Mouse (Mus musculus) heart, embryonic 15.5 days (tissue): ENCODE results near the gene Slc22a2. TPM values are rescaled to one million over a fixed set of nuclear protein-coding genes. Genes with fewer than 3 reads are reported as not detected.
"Not testable (repeated sequence)": the region's sequence is repeated elsewhere in the genome, so short reads cannot be mapped to it uniquely, and the experiment has no call there.

Experiments used
- ATAC-seq: fragments of 200-750 bp; cut with Nextera tagmentation; replicated peaks from 2 replicates; pipeline ENCODE4 v1.8.0; 2017; ENCODE audit warnings: low read depth, moderate TSS enrichment; ENCODE audit not compliant: insufficient number of reproducible peaks, insufficient read depth, low FRiP score
- H3K27ac ChIP-seq: fragments of 300-500 bp; sonication (generic); 2 replicates; pipeline ENCODE4 v1.5.1; 2015; ENCODE audit warnings: mild to moderate bottlenecking, inconsistent platforms
- H3K27me3 ChIP-seq: fragments of 300-500 bp; sonication (generic); 2 replicates; pipeline ENCODE4 v1.6.1; 2015; ENCODE audit warnings: inconsistent platforms
- H3K36me3 ChIP-seq: fragments of 300-500 bp; sonication (generic); 2 replicates; pipeline ENCODE4 v1.6.1; 2015; ENCODE audit warnings: mild to moderate bottlenecking, inconsistent platforms
- H3K4me1 ChIP-seq: fragments of 300-500 bp; sonication (generic); replicated peaks from 2 replicates; pipeline ENCODE4 v1.6.1; 2015; ENCODE audit warnings: inconsistent platforms
- H3K4me2 ChIP-seq: fragments of 300-500 bp; sonication (generic); 2 replicates; pipeline ENCODE4 v1.6.1; 2015; ENCODE audit warnings: inconsistent platforms, mild to moderate bottlenecking, moderate library complexity
- H3K4me3 ChIP-seq: fragments of 300-500 bp; sonication (generic); 2 replicates; pipeline ENCODE4 v1.5.1; 2015; ENCODE audit warnings: mild to moderate bottlenecking, inconsistent platforms
- H3K9ac ChIP-seq: fragments of 300-500 bp; sonication (generic); 2 replicates; pipeline ENCODE4 v1.6.1; 2015; ENCODE audit warnings: mild to moderate bottlenecking, inconsistent platforms
- H3K9me3 ChIP-seq: fragments of 300-500 bp; sonication (generic); replicated peaks from 2 replicates; pipeline ENCODE4 v1.6.1; 2016; ENCODE audit warnings: inconsistent platforms
- WGBS: fragments of 180-500 bp; shearing (Covaris S2); methylation state at CpG from one replicate; pipeline ENCODE4 v1.1.7; 2015; ENCODE audit warnings: mixed read lengths; 5-methylcytosine and 5-hydroxymethylcytosine counted together
- polyA plus RNA-seq: library from polyadenylated mRNA; unstranded; fragments of >200 nt; fragmentation: Nextera tagmentation; extraction: Ambion mirVana; gene quantifications from 2 replicates; pipeline ENCODE4 v1.2.1, GENCODE M21; 2015

Slc22a2 gene
- not detected in 2 replicates for polyA plus RNA-seq

DNA sequence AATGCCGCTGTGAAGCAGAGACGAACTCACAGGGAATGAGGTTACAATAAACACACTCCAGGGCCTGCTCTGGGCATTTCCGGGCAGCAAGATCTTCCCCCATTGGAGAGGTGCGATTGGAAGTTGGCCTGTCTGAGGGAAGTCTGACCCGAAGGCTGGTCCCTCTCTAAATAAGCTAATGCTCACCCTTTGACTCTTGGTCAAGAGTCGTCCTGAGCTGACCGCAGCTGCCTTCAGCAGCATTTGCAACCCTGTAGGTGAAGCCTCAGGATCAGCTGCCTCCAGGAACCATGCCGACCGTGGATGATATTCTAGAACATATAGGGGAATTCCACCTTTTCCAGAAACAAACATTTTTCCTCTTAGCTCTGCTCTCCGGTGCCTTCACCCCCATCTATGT is at the start of gene Slc22a2:
Gene Slc22a2 (plus strand): TSS at position 142 of the 400 bp plus-strand sequence.
- no peaks in the 10 kb centered on the region for H3K36me3 ChIP-seq
- 67% methylated on average over 10 of the region's 10 CpGs for WGBS
- H3K9me3 ChIP-seq: no peaks in the 10 kb centered on the region
- peaks cover 4% of the 10 kb centered on the region; the same call in 1 of the 2 replicates for H3K4me1 ChIP-seq
- no peak within 1 kb of the TSS for H3K4me2 ChIP-seq
- no peak within 1 kb of the TSS for H3K9ac ChIP-seq
- ATAC-seq: no peak
- no peak within 1 kb of the TSS for H3K27ac ChIP-seq
- no peak within 1 kb of the TSS for H3K4me3 ChIP-seq
- 0 out of 2 replicates have a peak, but pooled peaks cover 8% of the 10 kb centered on the region for H3K27me3 ChIP-seq

- 56% methylated on average over 13 of the region's 13 CpGs for WGBS
- no peak for ATAC-seq
Measured at GRCm38 (mm10) chr17:12534353-12535145, 49.4 kb upstream of the Slc22a2 start.

DNA sequence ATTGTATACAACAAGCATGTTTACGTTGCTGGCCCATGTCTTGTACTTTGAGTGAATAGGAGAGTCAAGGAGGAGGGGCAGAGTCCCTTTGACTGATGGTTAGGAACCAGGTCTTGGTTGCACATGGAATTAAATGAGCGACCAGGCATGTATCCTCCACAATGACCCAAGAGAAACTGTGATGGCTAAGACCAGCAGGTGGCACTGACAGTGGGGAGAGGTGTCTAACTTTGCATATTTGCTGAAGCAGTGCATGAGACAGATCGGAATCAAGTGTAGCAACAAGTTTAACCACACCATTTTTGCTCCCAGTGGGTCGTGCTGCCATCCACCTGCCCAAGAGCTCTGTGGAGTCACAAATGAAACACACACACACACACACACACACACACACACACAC is 21.7 kb upstream of the Slc22a2 start:
- H3K27ac ChIP-seq: no peak overlapping the region
- no peaks in the 10 kb centered on the region for H3K9me3 ChIP-seq
- H3K9ac ChIP-seq: no peak overlapping the region
- no peaks in the 10 kb centered on the region for H3K27me3 ChIP-seq
- no peaks in the 10 kb centered on the region for H3K4me1 ChIP-seq
- no peaks in the 10 kb centered on the region for H3K36me3 ChIP-seq
- H3K4me2 ChIP-seq: no peak overlapping the region
- no peak for ATAC-seq
- 72% methylated on average over 4 of the region's 4 CpGs for WGBS
- no peak overlapping the region for H3K4me3 ChIP-seq

More at GRCm38 (mm10) chr17:12534353-12535145, 49.4 kb upstream of the Slc22a2 start:
- Histone ChIP-seq H3K27me3 (no peaks in the 10 kb centered on the region), H3K9ac (no peak overlapping the region), H3K27ac (no peak overlapping the region), H3K9me3 (no peaks in the 10 kb centered on the region), H3K4me1 (peaks cover 5% of the 10 kb centered on the region; the same call in 1 of the 2 replicates), H3K36me3 (no peaks in the 10 kb centered on the region), H3K4me2 (no peak overlapping the region), H3K4me3 (no peak overlapping the region)

DNA sequence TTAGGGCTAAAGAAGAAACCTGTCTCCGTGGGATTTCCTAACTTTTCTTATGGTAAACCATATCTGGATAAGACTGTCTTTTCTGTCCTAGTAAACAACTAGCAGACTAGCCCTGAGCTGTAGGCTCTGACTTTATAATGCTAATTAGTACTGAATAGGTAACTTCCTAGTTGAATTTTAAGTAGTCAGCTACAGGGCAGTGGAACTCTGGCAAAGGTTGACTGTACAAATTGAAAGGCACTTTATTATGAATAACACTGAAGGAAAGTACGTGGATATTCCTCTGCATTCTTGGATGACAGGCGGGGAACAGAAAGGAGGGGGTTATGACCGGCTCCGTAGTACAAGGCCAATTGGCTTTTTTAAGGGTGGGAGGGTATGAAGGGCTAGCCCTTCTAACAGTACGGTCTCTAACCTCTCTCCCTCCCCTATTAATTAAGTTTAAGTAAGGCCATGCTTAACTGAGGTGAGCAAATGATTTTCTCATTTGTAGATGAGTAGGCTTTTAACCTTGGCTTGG is 19.4 kb upstream of the Slc22a2 start:
- not testable (repeated sequence) for H3K27me3 ChIP-seq, H3K4me3 ChIP-seq, H3K27ac ChIP-seq, H3K9me3 ChIP-seq, H3K4me1 ChIP-seq, ATAC-seq, H3K9ac ChIP-seq, H3K4me2 ChIP-seq, H3K36me3 ChIP-seq
- 76% methylated on average over 6 of the region's 6 CpGs for WGBS

DNA sequence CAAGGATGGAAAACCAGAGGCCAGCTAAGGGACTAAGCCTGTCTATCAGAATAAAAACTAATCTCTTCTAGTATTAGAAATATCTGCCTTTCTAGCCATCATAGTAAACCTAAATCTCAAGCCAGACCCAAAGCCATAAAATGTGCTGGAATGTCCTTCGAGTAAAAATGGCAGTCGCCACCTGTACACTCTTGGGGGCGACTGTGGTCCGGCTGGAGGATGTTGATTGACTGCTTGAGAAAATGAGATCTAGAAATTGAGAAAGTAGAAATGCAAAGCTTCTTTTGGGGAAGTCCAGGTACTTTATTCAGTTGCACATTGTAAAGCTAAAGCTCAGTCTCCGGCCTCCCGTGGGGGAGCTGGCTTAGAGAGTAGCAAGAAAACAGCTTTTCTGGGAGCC is 18.5 kb upstream of the Slc22a2 start:
- no peaks in the 10 kb centered on the region for H3K9me3 ChIP-seq
- H3K27ac ChIP-seq: no peak overlapping the region
- no peak overlapping the region for H3K4me2 ChIP-seq
- 90% methylated on average over 6 of the region's 6 CpGs for WGBS
- H3K36me3 ChIP-seq: no peaks in the 10 kb centered on the region
- no peak for ATAC-seq
- H3K27me3 ChIP-seq: no peaks in the 10 kb centered on the region
- H3K4me3 ChIP-seq: no peak overlapping the region
- H3K4me1 ChIP-seq: no peaks in the 10 kb centered on the region; the same call in 1 of the 2 replicates
- H3K9ac ChIP-seq: no peak overlapping the region

DNA sequence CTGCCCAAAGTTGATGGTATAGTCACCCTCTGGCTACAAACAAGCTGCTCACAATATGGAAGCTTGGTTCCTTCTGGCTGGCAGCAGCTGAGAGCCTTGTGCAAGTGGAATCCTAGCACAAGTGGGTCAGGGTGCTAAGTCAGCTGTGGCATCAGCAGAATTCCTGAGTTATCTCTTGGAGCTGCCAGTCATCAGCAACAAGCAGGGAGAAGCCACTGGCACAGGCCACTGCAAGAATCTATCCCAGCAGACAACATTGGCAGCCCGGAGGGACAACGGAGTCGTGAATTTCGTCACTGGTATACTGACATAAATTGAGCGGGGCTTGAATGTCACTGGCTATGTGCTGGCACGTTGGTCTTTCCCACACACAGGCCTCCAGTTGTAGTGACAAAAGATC is 12.6 kb upstream of the Slc22a2 start:
- ATAC-seq: no peak
- H3K27me3 ChIP-seq: 0 out of 2 replicates have a peak, but pooled peaks cover 3% of the 10 kb centered on the region
- no peaks in the 10 kb centered on the region for H3K9me3 ChIP-seq
- no peak overlapping the region for H3K9ac ChIP-seq
- H3K4me3 ChIP-seq: no peak overlapping the region
- H3K4me2 ChIP-seq: peak overlapping the region; percentile 32; the same call in 1 of the 2 replicates
- peak overlapping the region; percentile 60 for H3K27ac ChIP-seq
- 43% methylated on average over 6 of the region's 6 CpGs for WGBS
- no peaks in the 10 kb centered on the region for H3K36me3 ChIP-seq
- H3K4me1 ChIP-seq: peaks cover 17% of the 10 kb centered on the region

- Histone ChIP-seq H3K4me1 (peaks cover 17% of the 10 kb centered on the region), H3K9me3 (no peaks in the 10 kb centered on the region), H3K9ac (no peak overlapping the region), H3K27me3 (0 out of 2 replicates have a peak, but pooled peaks cover 3% of the 10 kb centered on the region), H3K4me2 (no peak overlapping the region), H3K27ac (peak overlapping the region; percentile 60), H3K36me3 (no peaks in the 10 kb centered on the region), H3K4me3 (no peak overlapping the region)
- 56% methylated on average over 9 of the region's 9 CpGs for WGBS
- no peak for ATAC-seq
Measured at GRCm38 (mm10) chr17:12571924-12572463, 11.9 kb upstream of the Slc22a2 start.

DNA sequence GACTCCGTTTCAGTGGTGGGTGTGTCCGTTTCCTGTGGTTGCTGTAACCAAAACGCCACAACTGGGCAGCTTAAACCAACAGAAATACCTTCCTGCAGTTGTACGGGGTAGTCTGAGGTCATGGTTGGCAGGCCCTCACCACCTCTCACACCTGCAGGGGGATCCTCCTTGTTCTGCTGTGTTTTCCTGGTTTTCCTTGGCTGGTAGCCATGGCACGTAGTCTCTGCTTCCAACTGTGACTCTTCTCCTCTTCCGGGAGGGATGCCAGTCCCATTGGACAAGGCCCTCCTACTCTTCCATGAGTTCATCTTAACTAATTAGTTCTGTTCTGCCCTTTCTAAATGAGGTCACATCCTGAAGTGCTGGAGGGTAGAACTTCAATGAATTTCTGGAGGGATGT is 8.5 kb upstream of the Slc22a2 start:
- WGBS: 66% methylated on average over 6 of the region's 6 CpGs
- H3K4me2 ChIP-seq: no peak overlapping the region
- no peak overlapping the region for H3K9ac ChIP-seq
- H3K9me3 ChIP-seq: no peaks in the 10 kb centered on the region
- no peaks in the 10 kb centered on the region for H3K36me3 ChIP-seq
- H3K27me3 ChIP-seq: 0 out of 2 replicates have a peak, but pooled peaks cover 3% of the 10 kb centered on the region
- ATAC-seq: no peak
- peaks cover 17% of the 10 kb centered on the region for H3K4me1 ChIP-seq
- no peak overlapping the region for H3K27ac ChIP-seq
- H3K4me3 ChIP-seq: no peak overlapping the region

DNA sequence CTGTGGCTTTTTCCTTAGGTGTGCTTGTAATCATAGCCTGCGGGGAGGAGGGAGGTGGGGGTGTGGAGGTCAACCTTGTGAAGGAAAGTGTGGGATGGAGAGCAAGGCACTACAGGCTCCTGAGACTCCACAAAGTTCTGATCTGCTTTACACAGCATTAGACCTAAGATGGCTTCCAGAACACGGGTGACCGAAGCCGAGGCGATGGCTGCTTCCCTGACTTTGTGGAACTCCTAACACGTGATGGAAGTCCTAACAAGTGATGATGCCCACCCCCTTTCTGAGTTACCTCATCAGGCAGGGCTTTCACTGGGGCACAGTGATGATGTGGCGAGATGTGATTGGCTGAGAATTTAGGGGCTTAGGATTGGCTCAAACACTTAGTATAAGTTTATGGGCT is 6.8 kb upstream of the Slc22a2 start:
- Histone ChIP-seq H3K4me2 (no peak overlapping the region), H3K9ac (no peak overlapping the region), H3K27ac (no peak overlapping the region), H3K4me3 (no peak overlapping the region), H3K9me3 (no peaks in the 10 kb centered on the region), H3K27me3 (0 out of 2 replicates have a peak, but pooled peaks cover 5% of the 10 kb centered on the region), H3K36me3 (no peaks in the 10 kb centered on the region), H3K4me1 (peaks cover 1% of the 10 kb centered on the region)
- WGBS: 87% methylated on average over 7 of the region's 7 CpGs
- ATAC-seq: no peak

- WGBS: 77% methylated on average over 2 of the region's 2 CpGs
Measured at GRCm38 (mm10) chr17:12585366-12585765, 1.4 kb downstream of the Slc22a2 start.

DNA sequence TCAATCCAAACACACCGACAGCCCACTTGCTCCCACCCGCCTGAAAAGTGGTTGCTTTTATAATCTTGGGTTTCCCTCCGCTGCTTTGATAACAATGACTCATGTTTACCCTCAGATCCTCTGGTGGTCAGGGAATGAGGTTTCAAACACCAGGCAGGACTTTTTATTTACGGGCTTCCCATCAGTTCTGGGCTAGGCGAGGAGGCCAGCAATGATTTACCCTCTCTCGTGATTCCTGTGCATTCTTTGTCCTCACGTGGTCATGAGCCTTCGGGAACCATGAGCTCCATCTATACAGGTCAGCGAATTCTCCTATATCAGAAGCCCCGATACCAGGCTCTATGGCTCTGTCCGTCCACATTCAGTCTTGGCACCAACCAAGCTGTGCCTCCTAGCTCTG is 3.0 kb downstream of the Slc22a2 start:
- H3K27ac ChIP-seq: no peak overlapping the region
- no peak overlapping the region for H3K4me2 ChIP-seq
- peaks cover 4% of the 10 kb centered on the region; the same call in 1 of the 2 replicates for H3K4me1 ChIP-seq
- no peak overlapping the region for H3K4me3 ChIP-seq
- no peaks in the 10 kb centered on the region for H3K36me3 ChIP-seq
- ATAC-seq: no peak
- 61% methylated on average over 11 of the region's 11 CpGs for WGBS
- H3K9ac ChIP-seq: no peak overlapping the region
- no peaks in the 10 kb centered on the region for H3K9me3 ChIP-seq
- H3K27me3 ChIP-seq: 0 out of 2 replicates have a peak, but pooled peaks cover 4% of the 10 kb centered on the region

More at GRCm38 (mm10) chr17:12585366-12585765, 1.4 kb downstream of the Slc22a2 start:
- H3K9ac ChIP-seq: no peak overlapping the region
- H3K27me3 ChIP-seq: 0 out of 2 replicates have a peak, but pooled peaks cover 8% of the 10 kb centered on the region
- no peak overlapping the region for H3K27ac ChIP-seq
- no peak overlapping the region for H3K4me3 ChIP-seq
- no peaks in the 10 kb centered on the region for H3K9me3 ChIP-seq
- no peak overlapping the region for H3K4me2 ChIP-seq
- no peaks in the 10 kb centered on the region for H3K36me3 ChIP-seq
- ATAC-seq: no peak
- H3K4me1 ChIP-seq: peaks cover 4% of the 10 kb centered on the region; the same call in 1 of the 2 replicates
